ENCODE assay signal across 8 mouse cellular contexts in genomic region chr5:88554086-88554886, GRCm38 (mm10). TPM values are rescaled to one million over a fixed set of nuclear protein-coding genes. Genes with fewer than 3 reads are reported as not detected.
DNase-seq lines count a peak whose midpoint lies in the region; ATAC-seq lines count a peak whose summit lies in the region.

Utp3 (plus strand) TSS chr5:88554462.

- H3K9ac ChIP-seq in heart, embryonic 13.5 days = peak within 1 kb of the TSS; percentile 94
- peak within 1 kb of the TSS; percentile 87 for H3K9ac ChIP-seq in liver, embryonic 12.5 days
- peak within 1 kb of the TSS; percentile 94 for H3K9ac ChIP-seq in stomach, embryonic 15.5 days

- H3K9me3 ChIP-seq in heart, embryonic 13.5 days = no peaks in the 10 kb centered on the region
- no peaks in the 10 kb centered on the region for H3K9me3 ChIP-seq in liver, embryonic 12.5 days (replicated peaks)
- no peaks in the 10 kb centered on the region for H3K9me3 ChIP-seq in stomach, embryonic 15.5 days

- under 1% methylated on average over 75 of the region's 76 CpGs for WGBS in heart, embryonic 13.5 days
- under 1% methylated on average over 76 of the region's 76 CpGs for WGBS in liver, embryonic 12.5 days (ENCODE audit: insufficient replicate concordance)
- under 1% methylated on average over 76 of the region's 76 CpGs for WGBS in stomach, embryonic 15.5 days

- H3K4me1 ChIP-seq in brown adipose tissue, adult 24 weeks (ENCODE audit: control insufficient read depth, insufficient read depth, insufficient read length, low read length) = peaks cover 6% of the 10 kb centered on the region; the same call in 1 of the 2 replicates
- H3K4me1 ChIP-seq in heart, embryonic 13.5 days = peaks cover 23% of the 10 kb centered on the region
- peaks cover 27% of the 10 kb centered on the region for H3K4me1 ChIP-seq in liver, embryonic 12.5 days
- peaks cover 13% of the 10 kb centered on the region for H3K4me1 ChIP-seq in stomach, embryonic 15.5 days

- H3K27ac ChIP-seq in brown adipose tissue, adult 24 weeks (replicated peaks; ENCODE audit: low read depth, low read length) = peak within 1 kb of the TSS; percentile 99
- H3K27ac ChIP-seq in heart, embryonic 13.5 days (replicated peaks) = peak within 1 kb of the TSS; percentile 96
- peak within 1 kb of the TSS; percentile 90 for H3K27ac ChIP-seq in liver, embryonic 12.5 days
- H3K27ac ChIP-seq in stomach, embryonic 15.5 days = peak within 1 kb of the TSS; percentile 98

- peak; percentile 88 for ATAC-seq in heart, embryonic 13.5 days (ENCODE audit: extremely low read depth, insufficient number of reproducible peaks, low FRiP score, low TSS enrichment)
- peak; percentile 95 for ATAC-seq in liver, embryonic 12.5 days
- peak; percentile 96 for ATAC-seq in stomach, embryonic 15.5 days (ENCODE audit: insufficient read depth, low FRiP score, low read depth)

- H3K27me3 ChIP-seq in heart, embryonic 13.5 days (replicated peaks) = no peaks in the 10 kb centered on the region
- H3K27me3 ChIP-seq in liver, embryonic 12.5 days (replicated peaks) = no peaks in the 10 kb centered on the region
- no peaks in the 10 kb centered on the region for H3K27me3 ChIP-seq in stomach, embryonic 15.5 days (replicated peaks)

- peak; percentile 98 for DNase-seq in CD4-positive, CD25-positive, alpha-beta regulatory T cell, adult 2 months (ENCODE audit: low read depth, low spot score)
- peak; percentile 84 for DNase-seq in fat pad, adult 2 months (ENCODE audit: extremely low read depth, low read depth, low spot score)
- peak; percentile 96 for DNase-seq in kidney, postnatal 10 days
- peak; percentile 90 to 94 for DNase-seq in natural killer cell, adult 2 months (ENCODE audit: low spot score in 2 of 2)

- H3K4me3 ChIP-seq in brown adipose tissue, adult 24 weeks (ENCODE audit: insufficient read depth, low read depth, low read length) = peak within 1 kb of the TSS; percentile 91
- H3K4me3 ChIP-seq in heart, embryonic 13.5 days = peak within 1 kb of the TSS; percentile 74
- H3K4me3 ChIP-seq in liver, embryonic 12.5 days = peak within 1 kb of the TSS; percentile 92
- peak within 1 kb of the TSS; percentile 90 for H3K4me3 ChIP-seq in stomach, embryonic 15.5 days (replicated peaks)

- H3K4me2 ChIP-seq in heart, embryonic 13.5 days = peak within 1 kb of the TSS; percentile 90
- H3K4me2 ChIP-seq in liver, embryonic 12.5 days = peak within 1 kb of the TSS; percentile 91
- peak within 1 kb of the TSS; percentile 92 for H3K4me2 ChIP-seq in stomach, embryonic 15.5 days

- H3K36me3 ChIP-seq in heart, embryonic 13.5 days = peaks cover 23% of the 10 kb centered on the region
- peaks cover 10% of the 10 kb centered on the region for H3K36me3 ChIP-seq in liver, embryonic 12.5 days
- no peaks in the 10 kb centered on the region for H3K36me3 ChIP-seq in stomach, embryonic 15.5 days

RNA-seq across cellular contexts. Expression of gene Utp3, which starts in this region (rescaled TPM):
- 20.9 and 26.2 TPM in 2 replicates for polyA plus RNA-seq in brown adipose tissue, adult 24 weeks (2012; ENCODE audit: insufficient read depth, insufficient read length, missing spikeins)
- 44.0 and 49.1 TPM in 2 replicates for polyA plus RNA-seq in heart, embryonic 13.5 days (2015; fragmentation: Nextera tagmentation; extraction: Ambion mirVana)
- polyA plus RNA-seq in liver, embryonic 12.5 days (2016; fragmentation: Nextera tagmentation; extraction: Ambion mirVana) = 51.3 and 52.3 TPM in 2 replicates
- polyA plus RNA-seq in stomach, embryonic 15.5 days (2015; fragmentation: Nextera tagmentation; extraction: Ambion mirVana) = 62.6 and 65.5 TPM in 2 replicates

Comparison
In these comparisons a context has a peak if more than half of its experiments do, and no peak if none do; other contexts are left out.
1. Peak in every context shown above with its lines: DNase-seq, ATAC-seq, H3K4me3 ChIP-seq and H3K27ac ChIP-seq.